In genomic region chr10:83101421-83102207, GRCm38 (mm10) we compare ENCODE assay signal across 13 mouse cellular contexts.
DNase-seq lines count a peak whose midpoint lies in the region; ATAC-seq and TF ChIP-seq lines count a peak whose summit lies in the region.
"Had no signal": no experiment of that assay in that cellular context is flagged by ENCODE, and none has a peak within 500 bp of the region (broad histone marks: within the 10 kb centered on the region; RNA-seq: fewer than 3 reads in every experiment).

No protein-coding gene starts in this region.

- H3K9ac ChIP-seq in heart, postnatal 0 days (replicated peaks; ENCODE audit: low read depth, low read length), result no peak overlapping the region
- H3K9ac ChIP-seq in hindbrain, embryonic 15.5 days, result no peak overlapping the region
- H3K9ac ChIP-seq: embryonic facial prominence, embryonic 12.5 days had no signal

- H3K27ac ChIP-seq in heart, postnatal 0 days (ENCODE audit: low read depth), result no peak overlapping the region
- 0 out of 2 replicates have a peak overlapping the region, but pooled peaks have one; percentile 39 for H3K27ac ChIP-seq in brown adipose tissue, adult 24 weeks (replicated peaks; ENCODE audit: low read depth, low read length)
- peak overlapping the region; percentile 26; the same call in 1 of the 2 replicates for H3K27ac ChIP-seq in hindbrain, embryonic 15.5 days (replicated peaks)
- H3K27ac ChIP-seq: embryonic facial prominence, embryonic 12.5 days had no signal

- no peak for TF ChIP-seq EP300 in heart, postnatal 0 days (IDR thresholded peaks at IDR 0.05; ENCODE audit: low read depth)

- peaks cover 3% of the 10 kb centered on the region for H3K4me1 ChIP-seq in heart, postnatal 0 days (ENCODE audit: control insufficient read depth, insufficient read depth)
- peaks cover 24% of the 10 kb centered on the region for H3K4me1 ChIP-seq in brown adipose tissue, adult 24 weeks (ENCODE audit: control insufficient read depth, insufficient read depth, insufficient read length, low read length)
- H3K4me1 ChIP-seq in hindbrain, embryonic 15.5 days (replicated peaks), result peaks cover 80% of the 10 kb centered on the region

- ATAC-seq in heart, postnatal 0 days (ENCODE audit: insufficient read depth, low read depth), result peak; percentile 70; the same call in 1 of the 2 replicates
- no peak for ATAC-seq in hindbrain, embryonic 15.5 days (ENCODE audit: low FRiP score, low read depth)
- no peak for ATAC-seq in erythroid progenitor cell, adult 5-6 weeks (replicated peaks; ENCODE audit: low FRiP score, poor library complexity, severe bottlenecking)
- ATAC-seq: intestine, postnatal 0 days; Patski had no signal

- TF ChIP-seq CTCF in heart, postnatal 0 days (IDR thresholded peaks at IDR 0.05; ENCODE audit: low read depth), result no peak

- 84% methylated on average over 9 of the region's 9 CpGs for whole genome bisulfite sequencing in heart, postnatal 0 days
- 82% methylated on average over 9 of the region's 9 CpGs for WGBS in hindbrain, embryonic 15.5 days

- no peak overlapping the region for H3K4me2 ChIP-seq in heart, postnatal 0 days (ENCODE audit: low read depth, low read length)
- H3K4me2 ChIP-seq in hindbrain, embryonic 15.5 days, result no peak overlapping the region
- H3K4me2 ChIP-seq: embryonic facial prominence, embryonic 12.5 days had no signal

- no peak for DNase-seq in heart, postnatal 0 days (ENCODE audit: low spot score)
- no peak for DNase-seq in heart, postnatal 14 days
- peak; percentile 38 to 46 for DNase-seq in left cerebral cortex, postnatal 36 days (ENCODE audit: low spot score in 2 of 2)
- no peak for DNase-seq in left cerebral cortex, postnatal 10 days (ENCODE audit: extremely low spot score in 1 of 2, low spot score in 2 of 2)
- no peak for DNase-seq in embryo, embryonic 10 days (ENCODE audit: low spot score)
- DNase-seq: adrenal gland, adult 8-10 months; cerebellum, adult 11-12 months had no signal

- no peaks in the 10 kb centered on the region for H3K27me3 ChIP-seq in heart, postnatal 0 days (ENCODE audit: control insufficient read depth, insufficient read depth, low read length)
- H3K27me3 ChIP-seq in hindbrain, embryonic 15.5 days, result no peaks in the 10 kb centered on the region
- H3K27me3 ChIP-seq: embryonic facial prominence, embryonic 12.5 days; Patski had no signal

- H3K9me3 ChIP-seq in heart, postnatal 0 days (replicated peaks; ENCODE audit: control insufficient read depth, low read length), result no peaks in the 10 kb centered on the region
- H3K9me3 ChIP-seq in hindbrain, embryonic 15.5 days, result no peaks in the 10 kb centered on the region
- H3K9me3 ChIP-seq: embryonic facial prominence, embryonic 12.5 days had no signal

- no peaks in the 10 kb centered on the region for H3K36me3 ChIP-seq in heart, postnatal 0 days (replicated peaks; ENCODE audit: control insufficient read depth, insufficient read depth, low read length)
- no peaks in the 10 kb centered on the region for H3K36me3 ChIP-seq in hindbrain, embryonic 15.5 days
- H3K36me3 ChIP-seq: embryonic facial prominence, embryonic 12.5 days had no signal

- intact Hi-C loops in heart, postnatal 14 days (cut with DNase I), result loop anchor here (2.0 to 5.0 kb wide), 2 partner anchors 69 to 115 kb away; no protein-coding TSS in a partner anchor
- intact Hi-C loops in left cerebral cortex, postnatal 36 days (cut with DNase I), result loop anchor here (5.0 kb wide), 1 partner anchor 114 kb away; the partner anchor contains the start of gene Chst11
- intact Hi-C loops in left cerebral cortex, postnatal 10 days (cut with DNase I), result loop anchor here (5.0 kb wide), 2 partner anchors 81 to 114 kb away; partner anchors contain the start of gene Chst11

- H3K4me3 ChIP-seq in heart, postnatal 0 days (ENCODE audit: low read depth, low read length), result no peak overlapping the region
- H3K4me3 ChIP-seq in brown adipose tissue, adult 24 weeks (ENCODE audit: insufficient read depth, low read depth, low read length), result no peak overlapping the region
- H3K4me3 ChIP-seq in hindbrain, embryonic 15.5 days, result no peak overlapping the region
- H3K4me3 ChIP-seq: embryonic facial prominence, embryonic 12.5 days had no signal

Comparison
In these comparisons a context has a peak if more than half of its experiments do, and no peak if none do; other contexts are left out.
1. DNase-seq: peak in left cerebral cortex, postnatal 36 days (2 of 2); none in heart, postnatal 0 days (single experiment), heart, postnatal 14 days (0 of 2), left cerebral cortex, postnatal 10 days (0 of 2) and embryo, embryonic 10 days (single experiment).